Mouse (Mus musculus) cerebellum, adult 2 months (tissue): Measurements from ENCODE around the gene Trp53.

ENCODE experiments used
- CTCF ChIP-seq: fragments of 200-500 bp; IDR thresholded peaks from 2 replicates; pipeline ENCODE4 v1.5.1; 2011; ENCODE audit warnings: low read depth, mild to moderate bottlenecking, control low read depth, low read length, moderate library complexity, borderline replicate concordance; ENCODE audit not compliant: insufficient read depth
- POLR2A ChIP-seq: fragments of 200-500 bp; IDR thresholded peaks from 2 replicates; pipeline ENCODE4 v1.6.1; 2011; ENCODE audit warnings: low read length, control low read depth, borderline replicate concordance; ENCODE audit not compliant: insufficient read depth

- no peak for TF ChIP-seq CTCF
- TF ChIP-seq POLR2A, result no peak
Observed at GRCm38 (mm10) chr11:69629802-69630201, 49.6 kb downstream of the Trp53 start.
